Mouse (Mus musculus) embryonic facial prominence, embryonic 15.5 days (tissue): ENCODE measurements around the gene Vamp8. TPM values are rescaled to one million over a fixed set of nuclear protein-coding genes. Genes with fewer than 3 reads are reported as not detected.

ENCODE experiments used
- ATAC-seq: fragments of 200-750 bp; cut with Nextera tagmentation; 2 replicates; pipeline ENCODE4 v1.8.0; 2017; ENCODE audit warnings: low read depth, moderate TSS enrichment; ENCODE audit not compliant: insufficient number of reproducible peaks, low FRiP score, low TSS enrichment
- H3K27ac ChIP-seq: fragments of 300-500 bp; sonication (generic); replicated peaks from 2 replicates; pipeline ENCODE4 v1.5.1; 2015; ENCODE audit warnings: mild to moderate bottlenecking, inconsistent platforms
- H3K27me3 ChIP-seq: fragments of 300-500 bp; sonication (generic); 2 replicates; pipeline ENCODE4 v1.6.1; 2015; ENCODE audit warnings: inconsistent platforms
- H3K36me3 ChIP-seq: fragments of 300-500 bp; sonication (generic); 2 replicates; pipeline ENCODE4 v1.6.1; 2015; ENCODE audit warnings: mild to moderate bottlenecking, inconsistent platforms
- H3K4me1 ChIP-seq: fragments of 300-500 bp; sonication (generic); 2 replicates; pipeline ENCODE4 v1.6.1; 2015; ENCODE audit warnings: inconsistent platforms
- H3K4me2 ChIP-seq: fragments of 300-500 bp; sonication (generic); replicated peaks from 2 replicates; pipeline ENCODE4 v1.6.1; 2015; ENCODE audit warnings: mild to moderate bottlenecking, inconsistent platforms
- H3K4me3 ChIP-seq: fragments of 300-500 bp; sonication (generic); replicated peaks from 2 replicates; pipeline ENCODE4 v1.5.1; 2015; ENCODE audit warnings: mild to moderate bottlenecking, inconsistent platforms
- H3K9ac ChIP-seq: fragments of 300-500 bp; sonication (generic); 2 replicates; pipeline ENCODE4 v1.6.1; 2015; ENCODE audit warnings: inconsistent platforms
- H3K9me3 ChIP-seq: fragments of 300-500 bp; sonication (generic); replicated peaks from 2 replicates; pipeline ENCODE4 v1.6.1; 2016; ENCODE audit warnings: inconsistent platforms
- WGBS: fragments of 180-500 bp; shearing (Covaris S2); methylation state at CpG from one replicate; pipeline ENCODE4 v1.1.7; 2015; 5-methylcytosine and 5-hydroxymethylcytosine counted together
- polyA plus RNA-seq: library from polyadenylated mRNA; unstranded; fragments of >200 nt; fragmentation: Nextera tagmentation; extraction: Ambion mirVana; gene quantifications from 2 replicates; pipeline ENCODE4 v1.2.1, GENCODE M21; 2015

Gene Vamp8
- polyA plus RNA-seq, result 177 and 183 TPM in 2 replicates

DNA sequence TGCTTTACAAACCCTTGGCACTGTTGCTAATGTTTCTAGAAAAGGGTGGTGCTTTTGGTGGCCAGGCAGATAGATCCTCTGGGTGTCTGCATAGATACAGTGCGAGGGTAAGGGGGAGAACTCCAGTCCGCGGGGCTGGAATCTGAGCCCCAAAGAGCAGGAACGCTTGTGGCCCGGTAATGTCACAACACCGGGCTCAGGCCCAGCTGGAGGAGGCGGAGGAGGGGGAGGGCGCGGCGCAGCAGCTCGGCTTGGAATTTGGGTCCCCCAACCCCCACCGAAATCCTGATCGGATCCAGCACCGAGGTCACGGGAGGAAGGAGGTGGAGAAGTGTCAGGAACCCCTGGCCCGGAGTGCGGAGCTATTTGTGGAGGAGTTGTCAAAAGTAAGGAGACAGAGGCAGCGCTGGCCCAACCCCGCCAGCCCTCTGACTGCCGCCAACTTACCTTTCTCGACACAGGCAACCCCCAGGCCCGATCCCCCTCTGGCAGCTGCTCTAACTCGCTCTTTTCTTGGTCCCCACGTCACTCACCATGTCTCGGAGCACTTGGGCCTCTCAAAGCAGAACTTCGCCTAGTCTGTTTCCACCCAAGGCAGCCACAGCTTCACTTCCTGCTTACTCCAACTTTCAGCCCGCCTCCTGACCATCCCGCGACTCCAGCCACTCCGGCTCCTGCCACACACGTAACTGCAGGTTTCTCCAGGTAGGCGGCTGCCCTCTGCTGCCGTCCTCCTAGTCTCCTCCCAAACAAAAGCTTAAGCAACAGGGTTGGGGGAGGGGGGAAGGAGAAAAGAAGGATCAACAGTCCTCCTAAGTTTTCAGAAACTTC is at the start of gene Vamp8:
Gene Vamp8 (minus strand): TSS at position 763 of the 831 bp plus-strand sequence.
- 2% methylated on average over 33 of the region's 33 CpGs for WGBS
- H3K27me3 ChIP-seq, result no peaks in the 10 kb centered on the region
- H3K36me3 ChIP-seq, result peaks cover 18% of the 10 kb centered on the region
- H3K4me1 ChIP-seq, result peaks cover 38% of the 10 kb centered on the region
- H3K4me3 ChIP-seq, result peak within 1 kb of the TSS; percentile 62
- peak within 1 kb of the TSS; percentile 96 for H3K27ac ChIP-seq
- H3K9me3 ChIP-seq, result no peaks in the 10 kb centered on the region
- peak within 1 kb of the TSS; percentile 65 for H3K9ac ChIP-seq
- peak; percentile 75 for ATAC-seq
- H3K4me2 ChIP-seq, result peak within 1 kb of the TSS; percentile 73

DNA sequence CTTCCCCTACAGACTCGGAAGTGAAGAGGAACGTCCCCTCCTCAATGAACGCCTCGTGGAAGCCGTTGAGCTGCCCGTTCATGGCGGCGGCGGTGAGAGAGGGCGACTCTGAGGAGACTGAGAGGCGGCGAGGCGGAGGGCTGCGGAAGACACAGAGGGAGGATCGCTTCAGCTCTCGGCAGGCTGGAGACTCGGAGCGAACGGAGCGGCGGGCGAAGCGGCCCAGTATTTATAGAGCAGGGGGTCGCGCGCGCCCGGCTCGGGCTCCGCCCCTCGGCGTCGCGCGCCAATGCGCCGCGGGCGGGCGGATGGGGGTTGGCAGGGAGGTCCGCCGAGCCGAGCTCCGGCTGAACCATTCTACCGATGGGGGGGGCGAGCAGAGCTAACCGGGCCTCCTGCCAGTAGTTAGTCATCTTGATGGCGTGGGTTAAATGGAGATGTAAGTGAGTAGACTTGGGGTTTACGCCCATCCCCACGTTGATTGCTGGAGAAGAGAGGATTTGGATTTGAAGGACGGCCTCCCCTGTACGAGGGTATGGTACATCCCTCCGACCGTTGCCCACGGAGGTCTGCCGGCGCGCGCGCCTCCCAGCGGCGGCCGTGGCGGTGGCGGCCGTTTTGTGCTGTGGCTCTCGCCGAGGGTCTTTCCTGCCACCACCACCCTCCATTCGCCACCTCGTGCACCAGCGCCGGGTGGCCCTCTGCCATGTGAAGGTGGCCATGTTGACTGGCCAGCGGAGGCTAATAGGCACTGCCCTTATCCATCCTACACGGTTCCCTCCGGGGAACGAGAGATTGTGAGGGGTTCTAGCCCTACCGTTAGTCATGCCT is 49.1 kb upstream of the Vamp8 start, which contains the start of gene Mat2a:
Gene Mat2a (minus strand): TSS at position 204 of the 831 bp plus-strand sequence.
- ATAC-seq, result peak; percentile 92
- Histone ChIP-seq H3K27ac (peak within 1 kb of the TSS; percentile 100), H3K4me1 (peaks cover 26% of the 10 kb centered on the region), H3K4me2 (peak within 1 kb of the TSS; percentile 70), H3K9ac (peak within 1 kb of the TSS; percentile 100), H3K27me3 (no peaks in the 10 kb centered on the region), H3K9me3 (no peaks in the 10 kb centered on the region), H3K4me3 (peak within 1 kb of the TSS; percentile 97), H3K36me3 (peaks cover 26% of the 10 kb centered on the region)
- under 1% methylated on average over 77 of the region's 77 CpGs for WGBS

DNA sequence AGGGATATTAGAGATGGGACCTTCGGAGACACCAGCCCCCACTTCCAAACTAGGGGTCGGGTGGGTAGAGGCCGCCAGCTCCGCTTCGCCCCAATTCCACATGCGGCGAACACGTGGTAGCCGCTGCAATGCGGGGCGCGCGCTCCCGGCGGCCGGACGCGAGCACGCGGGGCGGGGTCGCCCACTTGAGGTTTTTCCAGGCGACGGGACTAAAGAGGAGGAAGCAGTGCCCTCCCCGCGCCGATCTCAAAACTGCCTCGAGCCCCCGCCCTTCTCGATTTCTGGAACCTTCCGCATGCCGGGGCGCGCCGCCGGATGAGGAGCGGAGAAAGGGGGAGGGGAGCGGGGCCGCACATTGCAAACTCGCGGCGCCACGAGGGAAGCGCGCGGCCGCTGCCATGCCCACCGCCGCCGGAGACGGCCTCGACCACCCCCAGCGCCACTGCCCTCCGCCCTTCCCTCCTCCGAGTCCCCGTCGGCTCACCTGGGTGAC is 48.4 kb upstream of the Vamp8 start:
- H3K4me2 ChIP-seq, result peak overlapping the region; percentile 70
- peaks cover 26% of the 10 kb centered on the region for H3K4me1 ChIP-seq
- no peaks in the 10 kb centered on the region for H3K9me3 ChIP-seq
- ATAC-seq, result peak; percentile 71
- no peaks in the 10 kb centered on the region for H3K27me3 ChIP-seq
- H3K36me3 ChIP-seq, result peaks cover 26% of the 10 kb centered on the region
- H3K27ac ChIP-seq, result peak overlapping the region; percentile 100
- under 1% methylated on average over 34 of the region's 57 CpGs for WGBS
- peak overlapping the region; percentile 100 for H3K9ac ChIP-seq
- H3K4me3 ChIP-seq, result peak overlapping the region; percentile 97

DNA sequence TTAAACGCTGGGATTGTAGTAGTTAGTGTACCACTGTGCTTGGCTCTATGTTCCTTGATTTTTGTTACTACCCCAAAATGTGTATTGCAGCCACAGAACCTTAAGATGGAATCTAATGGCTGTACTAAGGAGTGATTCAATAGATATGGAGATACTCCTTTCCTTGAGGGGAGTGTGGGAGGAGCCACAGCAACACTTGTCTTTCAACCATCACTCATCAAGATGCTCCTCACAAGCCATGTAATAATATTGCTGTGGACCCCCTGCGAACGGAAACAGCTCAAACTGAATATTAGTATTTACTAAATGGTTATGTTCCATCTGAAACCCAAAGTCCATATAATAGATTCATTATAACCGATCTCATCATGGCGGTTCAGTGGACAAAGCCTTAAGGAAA is 47.7 kb upstream of the Vamp8 start:
- Histone ChIP-seq H3K27ac (peak overlapping the region; percentile 100), H3K9ac (peak overlapping the region; percentile 100), H3K36me3 (peaks cover 32% of the 10 kb centered on the region), H3K4me1 (peaks cover 22% of the 10 kb centered on the region), H3K4me2 (peak overlapping the region; percentile 70), H3K27me3 (no peaks in the 10 kb centered on the region), H3K9me3 (no peaks in the 10 kb centered on the region), H3K4me3 (peak overlapping the region; percentile 97)
- 2% methylated on average over 5 of the region's 5 CpGs for WGBS
- ATAC-seq, result no peak

DNA sequence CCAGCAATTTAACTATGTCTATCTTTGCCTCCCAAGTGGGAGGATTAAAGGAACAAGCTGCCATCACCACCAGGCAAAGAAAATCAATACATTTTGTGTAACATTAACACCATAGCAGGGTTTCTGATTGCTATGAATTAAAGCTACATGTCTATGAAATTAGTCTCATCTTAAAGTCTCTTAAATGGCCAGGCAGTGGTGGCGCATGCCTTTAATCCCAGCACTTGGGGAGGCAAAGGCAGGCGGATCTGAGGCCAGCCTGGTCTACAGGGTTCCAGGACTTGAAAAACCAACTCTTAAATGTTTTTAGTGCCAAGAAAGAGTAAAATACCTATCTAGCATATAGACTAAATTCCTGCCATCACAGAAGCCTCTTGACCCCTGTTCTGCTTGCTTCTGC is 41.6 kb upstream of the Vamp8 start:
- Histone ChIP-seq H3K27me3 (no peaks in the 10 kb centered on the region), H3K36me3 (peaks cover 87% of the 10 kb centered on the region), H3K4me3 (no peak overlapping the region), H3K4me1 (peaks cover 12% of the 10 kb centered on the region; the same call in 1 of the 2 replicates), H3K9me3 (no peaks in the 10 kb centered on the region), H3K27ac (no peak overlapping the region), H3K4me2 (no peak overlapping the region), H3K9ac (no peak overlapping the region)
- WGBS, result 86% methylated on average over 2 of the region's 2 CpGs
- no peak for ATAC-seq

DNA sequence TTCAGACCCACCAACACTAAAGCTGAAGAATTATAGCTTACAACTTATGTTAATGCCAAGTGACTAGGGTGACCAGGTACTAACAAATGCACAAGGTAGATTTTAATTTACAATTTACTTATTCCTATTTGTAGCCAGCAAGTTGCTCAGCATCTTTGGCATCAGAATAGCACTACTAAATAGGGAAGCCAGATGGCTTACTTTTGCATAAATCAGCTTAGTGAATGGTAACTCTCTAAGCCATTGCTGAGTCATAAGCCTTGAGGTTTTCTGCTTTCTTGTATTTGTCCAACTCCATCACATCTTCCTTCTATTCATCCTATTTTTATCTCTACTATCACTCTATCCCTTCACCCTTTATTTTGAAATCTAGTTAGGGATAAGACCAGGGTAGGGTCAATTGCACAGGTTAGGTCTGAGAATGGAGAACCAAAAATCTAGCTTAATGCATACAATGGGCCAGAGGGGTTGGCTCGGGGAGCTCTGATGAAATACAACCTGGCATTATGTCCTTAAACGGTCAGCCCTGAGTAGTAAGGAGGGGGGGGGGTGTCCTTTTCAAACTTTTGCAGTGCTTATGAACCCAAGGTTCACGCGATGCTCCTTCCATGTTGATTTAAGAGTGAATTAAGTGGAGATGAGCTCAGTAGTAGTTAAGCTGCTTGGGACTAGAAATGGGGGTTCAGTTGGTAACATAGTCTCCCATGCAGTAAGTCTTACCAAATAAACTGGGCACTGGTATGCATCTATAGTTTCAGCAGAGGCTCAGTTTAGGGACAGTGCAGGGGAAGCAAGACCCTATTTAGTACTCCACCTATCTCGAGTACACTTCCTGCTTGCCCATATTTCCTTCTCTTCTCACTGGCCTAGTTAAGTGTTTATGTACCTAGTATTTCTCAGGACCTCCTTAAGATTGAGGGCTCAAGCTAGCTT is 40.8 kb upstream of the Vamp8 start:
- Histone ChIP-seq H3K27me3 (no peaks in the 10 kb centered on the region), H3K9ac (no peak overlapping the region), H3K4me3 (no peak overlapping the region), H3K9me3 (no peaks in the 10 kb centered on the region), H3K27ac (no peak overlapping the region), H3K36me3 (peaks cover 85% of the 10 kb centered on the region), H3K4me1 (0 out of 2 replicates have a peak, but pooled peaks cover 4% of the 10 kb centered on the region), H3K4me2 (no peak overlapping the region)
- 0 out of 2 replicates have a peak, but pooled peaks have one; percentile 20 for ATAC-seq
- WGBS, result 33% methylated on average over 5 of the region's 5 CpGs

DNA sequence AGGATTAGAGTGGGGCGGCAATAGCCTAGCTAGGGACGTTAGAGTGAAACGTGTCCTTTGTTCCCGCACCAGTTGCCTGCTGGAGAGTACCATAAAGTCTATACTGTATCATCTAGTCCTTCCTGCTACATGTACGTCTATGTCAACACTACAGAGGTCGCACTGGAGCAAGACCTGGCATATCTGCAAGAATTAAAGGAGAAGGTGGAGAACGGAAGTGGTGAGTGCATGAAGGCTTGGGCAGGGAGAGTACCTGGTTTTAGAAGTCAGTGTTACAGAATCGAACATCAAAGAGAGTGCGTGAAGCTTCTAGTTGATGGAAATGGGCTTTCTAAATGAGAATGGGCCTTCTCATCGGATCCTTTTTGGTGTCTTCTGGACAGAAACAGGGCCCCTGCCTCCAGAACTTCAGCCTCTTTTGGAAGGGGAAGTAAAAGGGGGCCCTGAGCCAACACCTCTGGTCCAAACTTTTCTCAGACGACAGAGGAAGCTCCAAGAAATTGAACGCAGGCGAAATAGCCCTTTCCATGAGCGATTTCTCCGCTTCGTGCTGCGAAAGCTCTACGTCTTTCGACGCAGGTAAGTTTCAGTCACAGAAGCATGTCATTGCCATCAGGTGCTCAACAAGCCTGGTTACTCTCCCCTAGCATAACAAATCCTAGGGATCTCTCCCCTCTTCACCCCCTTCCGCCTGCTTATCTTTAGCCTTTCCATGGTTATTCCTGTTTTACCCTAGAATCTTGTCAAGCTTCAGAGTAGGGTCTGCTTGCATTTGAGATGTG is 38.7 kb upstream of the Vamp8 start:
- Histone ChIP-seq H3K9me3 (no peaks in the 10 kb centered on the region), H3K27me3 (no peaks in the 10 kb centered on the region), H3K4me3 (no peak overlapping the region), H3K36me3 (peaks cover 92% of the 10 kb centered on the region), H3K9ac (no peak overlapping the region), H3K27ac (no peak overlapping the region; the same call in 1 of the 2 replicates), H3K4me2 (no peak overlapping the region), H3K4me1 (0 out of 2 replicates have a peak, but pooled peaks cover 4% of the 10 kb centered on the region)
- ATAC-seq, result no peak
- WGBS, result 84% methylated on average over 21 of the region's 21 CpGs

DNA sequence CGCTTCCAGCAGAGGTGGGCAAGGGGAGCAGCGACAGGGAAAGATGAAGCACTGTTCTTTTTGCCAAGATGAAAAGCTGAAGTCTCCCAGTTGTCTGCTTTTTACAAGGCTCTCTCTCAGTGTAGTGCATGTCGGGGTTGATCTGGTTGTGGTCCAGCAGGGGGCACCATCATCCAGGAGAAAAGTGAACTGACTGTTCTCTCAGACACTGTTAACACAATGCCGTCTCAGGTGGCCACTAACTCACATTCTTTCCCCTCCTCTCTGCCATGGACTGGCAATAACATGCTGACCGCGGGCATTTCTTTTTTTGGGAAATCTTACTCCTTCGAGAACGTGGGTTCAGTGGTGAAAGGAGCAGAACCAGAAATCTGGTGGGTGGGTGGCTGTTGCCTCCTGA is 37.5 kb upstream of the Vamp8 start:
- Histone ChIP-seq H3K4me3 (no peak overlapping the region), H3K9me3 (no peaks in the 10 kb centered on the region), H3K9ac (no peak overlapping the region), H3K36me3 (peaks cover 96% of the 10 kb centered on the region), H3K4me1 (0 out of 2 replicates have a peak, but pooled peaks cover 4% of the 10 kb centered on the region), H3K4me2 (no peak overlapping the region), H3K27me3 (no peaks in the 10 kb centered on the region), H3K27ac (no peak overlapping the region)
- 29% methylated on average over 8 of the region's 8 CpGs for WGBS
- peak; percentile 77 for ATAC-seq

DNA sequence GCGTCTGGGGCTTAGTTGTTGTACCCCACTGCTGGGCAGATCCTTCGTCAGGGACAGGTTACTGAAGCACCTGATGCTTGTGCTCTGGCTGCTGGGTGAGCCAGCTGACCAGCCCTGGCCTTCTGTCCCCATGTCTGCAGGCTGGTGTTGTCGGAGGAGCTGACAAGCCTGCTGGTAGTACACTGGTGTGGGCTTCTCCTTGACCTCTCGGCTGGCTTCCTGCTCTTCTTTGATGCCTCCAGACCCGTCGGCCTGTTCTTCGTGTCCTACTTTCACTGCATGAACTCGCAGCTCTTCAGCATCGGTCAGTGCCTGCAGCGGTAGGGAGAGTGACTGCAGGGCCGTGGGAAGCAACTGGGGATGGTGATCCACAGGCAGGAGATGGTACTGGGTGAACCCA is 35.1 kb upstream of the Vamp8 start:
- 0 out of 2 replicates have a peak, but pooled peaks cover 4% of the 10 kb centered on the region for H3K4me1 ChIP-seq
- H3K27me3 ChIP-seq, result no peaks in the 10 kb centered on the region
- peaks cover 96% of the 10 kb centered on the region for H3K36me3 ChIP-seq
- 95% methylated on average over 11 of the region's 11 CpGs for WGBS
- H3K27ac ChIP-seq, result no peak overlapping the region
- H3K4me2 ChIP-seq, result no peak overlapping the region
- H3K9me3 ChIP-seq, result no peaks in the 10 kb centered on the region
- no peak overlapping the region for H3K9ac ChIP-seq
- ATAC-seq, result no peak
- no peak overlapping the region for H3K4me3 ChIP-seq

DNA sequence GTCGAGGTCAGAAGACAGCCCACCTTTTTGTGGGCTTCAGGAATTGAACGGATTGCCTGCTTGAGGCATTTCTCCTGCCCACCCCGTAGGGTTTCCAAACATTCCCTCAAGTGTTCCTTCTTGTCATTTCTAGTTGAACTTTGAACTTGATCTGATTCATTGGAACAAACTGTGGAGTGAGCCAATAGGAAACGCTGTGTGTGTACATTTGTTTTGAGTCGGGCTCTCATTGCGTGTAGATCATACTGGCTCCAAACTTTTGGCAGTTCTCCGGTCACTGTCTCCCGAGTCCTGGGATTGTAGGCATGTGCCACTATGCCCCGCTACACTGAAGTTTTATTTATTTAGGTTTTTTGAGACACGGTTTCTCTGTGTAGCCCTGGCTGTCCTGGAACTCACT is 30.4 kb upstream of the Vamp8 start:
- no peaks in the 10 kb centered on the region for H3K27me3 ChIP-seq
- peaks cover 87% of the 10 kb centered on the region for H3K36me3 ChIP-seq
- peaks cover 3% of the 10 kb centered on the region; the same call in 1 of the 2 replicates for H3K4me1 ChIP-seq
- H3K4me2 ChIP-seq, result no peak overlapping the region
- ATAC-seq, result no peak
- no peak overlapping the region for H3K9ac ChIP-seq
- H3K4me3 ChIP-seq, result no peak overlapping the region
- WGBS, result 90% methylated on average over 10 of the region's 10 CpGs
- no peaks in the 10 kb centered on the region for H3K9me3 ChIP-seq
- no peak overlapping the region for H3K27ac ChIP-seq
